Mouse (Mus musculus): ENCODE data around the gene Gm11437.
A peak's percentile ranks its signal among the peaks of the same experiment; 100 is the strongest.

Gene Gm11437

GRCm38 (mm10) chr11:84167046-84167526 lies at the start of gene Gm11437:
Gene Gm11437, minus strand, starts transcription at chr11:84167476.
- no peak for DNase-seq

GRCm38 (mm10) chr11:84210876-84211275 lies 43.6 kb upstream of the Gm11437 start:
- DNase-seq, result no peak

GRCm38 (mm10) chr11:84205776-84206175 lies 38.5 kb upstream of the Gm11437 start:
- DNase-seq, result peak; percentile 48

- DNase-seq, result no peak
These were observed 30.5 kb upstream of the Gm11437 start for GRCm38 (mm10) chr11:84197607-84198402.

- no peak for DNase-seq
These were observed 27.5 kb upstream of the Gm11437 start for GRCm38 (mm10) chr11:84194751-84195150.

GRCm38 (mm10) chr11:84193249-84193648 lies 26.0 kb upstream of the Gm11437 start:
- DNase-seq, result no peak

- no peak for DNase-seq
These were observed 23.4 kb upstream of the Gm11437 start for GRCm38 (mm10) chr11:84190581-84191233.

GRCm38 (mm10) chr11:84188530-84188929 lies 21.3 kb upstream of the Gm11437 start:
- no peak for DNase-seq

- no peak for DNase-seq
These were observed 14.0 kb upstream of the Gm11437 start for GRCm38 (mm10) chr11:84181286-84181685.

- peak; percentile 72 for DNase-seq
These were observed 12.8 kb upstream of the Gm11437 start for GRCm38 (mm10) chr11:84179954-84180598.

GRCm38 (mm10) chr11:84179226-84179953 lies 12.1 kb upstream of the Gm11437 start:
- DNase-seq, result peak; percentile 89

- no peak for DNase-seq
These were observed 11.3 kb upstream of the Gm11437 start for GRCm38 (mm10) chr11:84178571-84178970.

- no peak for DNase-seq
These were observed 5.5 kb upstream of the Gm11437 start for GRCm38 (mm10) chr11:84172539-84173435.

- peak; percentile 52 for DNase-seq
These were observed 1.5 kb upstream of the Gm11437 start for GRCm38 (mm10) chr11:84168701-84169288.

GRCm38 (mm10) chr11:84164561-84164960 lies 2.7 kb downstream of the Gm11437 start:
- DNase-seq, result no peak

GRCm38 (mm10) chr11:84164123-84164522 lies 3.2 kb downstream of the Gm11437 start:
- DNase-seq, result no peak

- no peak for DNase-seq
These were observed 10.6 kb downstream of the Gm11437 start for GRCm38 (mm10) chr11:84156535-84157262.

GRCm38 (mm10) chr11:84150884-84151283 lies 16.4 kb downstream of the Gm11437 start:
- peak; percentile 58 for DNase-seq

- no peak for DNase-seq
These were observed 21.2 kb downstream of the Gm11437 start for GRCm38 (mm10) chr11:84146081-84146480.

- no peak for DNase-seq
These were observed 22.0 kb downstream of the Gm11437 start for GRCm38 (mm10) chr11:84145201-84145798.
